Mouse (Mus musculus) liver (tissue): ENCODE measurements around the gene Ppp1r12c.

ENCODE experiments used
- DNase-seq: peaks from one replicate; pipeline ENCODE4 v3.0.0-alpha.2; 2020; ENCODE audit warnings: mixed read lengths

The Ppp1r12c gene

DNA sequence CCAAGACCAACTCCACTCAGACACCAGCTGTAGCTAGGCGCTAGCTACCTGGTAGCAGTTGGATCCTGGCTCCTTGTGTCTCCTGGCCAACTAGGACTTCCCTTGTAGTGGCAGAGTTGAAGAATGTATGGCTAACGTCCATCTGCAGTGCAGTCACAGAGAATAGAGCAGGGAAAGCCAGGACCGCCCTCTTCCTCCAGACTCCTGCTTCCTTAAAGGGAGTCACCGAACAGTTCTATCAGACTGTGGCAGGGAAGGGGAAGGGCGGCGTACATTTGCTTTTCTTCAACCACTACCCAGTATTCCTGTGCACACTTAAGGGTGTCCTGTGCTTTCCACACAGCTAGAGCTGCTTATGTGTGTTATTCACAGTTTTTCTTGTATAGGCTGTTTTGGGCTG, 10.2 kb downstream of the Ppp1r12c start:
- DNase-seq: no peak

DNA sequence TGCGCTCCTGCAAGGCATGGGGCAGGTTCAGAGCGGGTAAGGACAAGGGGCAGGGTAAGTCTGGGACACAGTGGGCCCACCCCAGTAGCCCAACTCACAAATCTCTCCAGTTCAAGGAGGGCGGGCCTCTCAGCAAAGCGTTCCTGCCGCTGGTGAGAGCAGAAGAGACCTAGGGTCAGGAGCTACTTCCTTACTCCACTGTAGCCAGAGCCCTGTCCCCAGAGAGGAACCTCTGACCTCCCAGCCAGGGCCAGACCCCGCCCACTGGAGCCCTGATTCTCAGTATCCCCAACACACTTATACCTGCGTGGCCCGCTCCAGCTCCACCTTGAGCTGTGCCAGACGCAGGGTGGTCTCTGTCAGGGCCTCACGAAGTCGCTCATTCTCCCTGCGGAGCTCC, 19.2 kb downstream of the Ppp1r12c start:
- DNase-seq: no peak

DNA sequence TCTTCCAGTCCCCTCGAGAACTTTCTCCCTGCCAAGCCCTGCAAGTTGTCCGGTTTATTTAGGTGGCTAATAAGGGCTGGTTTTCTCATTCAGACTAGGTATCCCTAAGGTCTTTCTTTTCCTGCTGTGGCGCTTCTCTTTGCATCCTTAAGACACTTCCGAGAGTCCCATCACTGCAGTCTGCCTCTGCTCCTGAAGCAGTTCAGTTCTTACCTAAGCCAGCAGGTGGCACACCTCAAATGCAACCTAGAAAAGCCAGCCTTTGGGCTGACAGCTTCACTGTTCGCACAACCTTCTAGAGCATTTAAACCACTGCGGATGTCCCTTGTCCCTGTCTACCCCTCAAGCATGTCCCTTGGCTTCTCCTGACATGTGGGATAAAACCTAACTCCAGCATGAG, 21.8 kb downstream of the Ppp1r12c start:
- DNase-seq: peak; percentile 30

DNA sequence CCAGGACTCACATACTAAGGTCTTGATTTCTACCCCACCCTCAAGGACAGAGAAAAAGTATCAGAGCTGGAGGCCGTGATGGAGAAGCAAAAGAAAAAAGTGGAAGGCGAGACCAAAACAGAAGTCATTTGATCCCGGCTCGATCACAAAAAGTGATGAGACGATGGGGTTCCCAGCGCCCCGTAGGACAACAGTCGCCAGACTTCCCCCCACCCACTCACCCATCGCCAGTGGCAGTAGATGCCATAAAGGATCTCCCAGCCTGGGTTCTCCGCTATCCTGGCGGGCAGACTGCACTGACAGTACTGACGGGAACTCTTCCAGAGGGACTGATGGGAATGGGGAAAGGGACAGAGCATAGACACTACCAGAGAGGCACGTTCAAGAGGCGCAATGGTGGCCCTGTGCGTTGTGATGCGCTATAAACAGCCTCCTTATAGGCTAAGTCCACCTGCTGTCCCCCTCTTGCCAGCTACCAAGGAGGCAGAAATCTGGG, 22.6 kb downstream of the Ppp1r12c start:
- no peak for DNase-seq

DNA sequence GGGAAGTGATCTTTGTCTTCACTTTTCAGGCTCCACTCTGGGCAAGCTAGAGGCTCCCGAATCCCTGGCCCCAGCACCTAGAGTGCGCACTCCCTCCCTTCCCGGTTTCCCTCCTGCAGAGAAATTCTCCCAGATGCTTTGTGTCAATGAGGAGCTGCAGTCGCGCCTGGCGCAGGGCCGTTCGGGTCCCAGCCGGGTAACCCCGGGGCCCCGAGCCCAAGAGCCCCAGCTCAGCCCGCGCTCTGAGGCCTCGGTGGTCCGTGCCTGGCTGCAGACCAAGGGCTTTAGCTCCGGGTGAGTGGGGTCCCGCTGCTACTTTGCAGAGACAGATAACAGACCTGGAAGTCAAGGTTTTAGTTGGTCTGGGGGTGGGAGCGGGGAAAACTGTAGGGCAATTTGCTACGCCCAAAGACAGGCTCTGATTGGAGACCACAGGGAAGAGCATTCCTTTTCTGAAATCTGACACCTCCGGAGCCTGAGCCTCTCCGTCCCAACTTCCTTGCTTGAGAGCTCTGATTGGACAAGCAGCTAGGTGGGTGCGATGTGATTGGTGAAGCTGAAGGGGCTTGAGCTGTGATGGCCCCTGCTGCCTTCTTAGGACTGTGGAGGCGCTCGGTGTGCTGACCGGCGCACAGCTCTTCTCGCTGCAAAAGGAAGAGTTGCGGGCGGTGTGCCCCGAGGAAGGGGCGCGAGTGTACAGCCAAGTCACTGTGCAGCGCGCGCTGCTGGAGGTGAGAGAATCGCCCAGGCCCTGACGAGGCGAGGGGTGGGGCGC, 23.3 kb downstream of the Ppp1r12c start:
- peak; percentile 65 for DNase-seq

DNA sequence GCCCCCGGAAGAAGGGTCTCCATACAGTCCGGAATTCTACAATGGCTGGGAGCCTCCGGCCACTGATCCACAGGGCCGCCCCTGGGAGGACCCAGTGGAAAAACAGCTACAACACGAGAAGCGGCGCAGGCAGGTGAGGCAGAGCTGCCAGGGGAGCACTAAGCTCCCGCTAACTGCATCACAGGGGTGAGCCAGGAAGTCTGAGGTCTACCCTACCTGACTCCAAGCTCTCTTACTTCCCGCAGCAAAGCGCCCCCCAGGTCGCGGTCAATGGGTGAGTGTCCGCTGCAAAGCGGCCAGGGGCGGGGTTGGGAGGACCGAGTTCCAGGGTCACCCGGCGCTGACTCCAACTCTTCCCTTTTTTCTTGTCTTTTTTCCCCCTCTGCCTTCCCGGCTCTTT, 27.5 kb downstream of the Ppp1r12c start:
- no peak for DNase-seq

DNA sequence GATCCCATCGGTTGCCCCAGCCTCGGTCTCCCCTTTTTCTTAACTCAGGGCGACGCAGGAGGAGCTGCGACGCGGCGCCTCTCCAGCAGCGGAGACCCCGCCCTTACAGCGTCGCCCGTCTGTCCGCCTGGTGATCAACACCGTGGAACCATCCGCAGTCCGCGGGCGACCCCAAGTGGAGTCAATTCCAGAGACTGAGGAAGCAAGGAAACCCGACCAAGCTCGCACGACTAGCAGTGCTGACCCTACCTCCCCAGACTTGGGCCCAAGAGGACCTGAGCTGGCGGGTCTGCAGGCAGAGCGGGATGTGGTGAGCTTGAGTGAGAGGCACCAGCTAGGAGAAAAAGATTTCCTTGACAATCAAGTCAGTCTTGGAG, 30.3 kb downstream of the Ppp1r12c start:
- DNase-seq: peak; percentile 73

DNA sequence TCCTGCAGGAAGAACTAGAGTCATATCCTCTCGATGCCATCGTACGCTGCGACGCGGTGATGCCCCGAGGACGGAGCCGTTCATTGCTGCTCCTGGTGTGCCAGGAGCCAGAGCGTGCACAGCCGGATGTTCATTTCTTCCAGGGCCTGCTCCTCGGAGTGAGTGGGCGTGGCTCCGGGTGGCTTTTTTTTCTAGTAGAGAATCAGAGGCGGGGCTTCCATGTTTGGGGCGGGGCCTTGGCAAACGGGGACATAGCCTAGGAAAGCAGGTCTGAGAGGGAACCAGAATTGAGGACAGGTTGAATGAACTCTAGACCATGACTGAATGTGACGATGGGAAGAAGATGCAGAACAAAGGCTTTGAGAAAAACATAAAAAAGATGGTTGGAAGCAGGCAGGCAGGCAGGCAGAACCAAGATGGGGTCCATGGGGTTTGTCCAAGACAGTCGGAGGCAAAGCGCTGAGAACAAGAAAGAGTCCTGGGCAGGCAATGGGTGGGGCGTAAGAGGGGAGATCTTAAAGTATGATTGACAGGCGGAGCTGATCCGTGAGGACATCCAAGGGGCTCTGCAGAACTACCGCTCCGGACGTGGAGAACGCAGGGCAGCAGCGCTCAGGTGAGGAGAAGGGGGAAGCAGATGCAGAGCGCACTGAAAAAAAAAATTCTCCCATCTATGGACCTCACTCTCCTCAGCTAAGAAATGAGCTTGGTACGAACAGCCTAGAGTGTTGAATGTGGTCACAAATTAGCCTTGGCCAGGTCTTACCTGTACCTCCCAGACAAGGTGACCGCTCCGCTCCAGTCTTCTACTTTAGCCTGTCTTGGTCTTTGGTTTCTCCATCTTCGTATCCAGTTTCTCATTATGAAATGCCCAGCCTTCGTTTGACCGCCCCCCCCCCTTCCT, 31.0 kb downstream of the Ppp1r12c start:
- DNase-seq: peak; percentile 71

DNA sequence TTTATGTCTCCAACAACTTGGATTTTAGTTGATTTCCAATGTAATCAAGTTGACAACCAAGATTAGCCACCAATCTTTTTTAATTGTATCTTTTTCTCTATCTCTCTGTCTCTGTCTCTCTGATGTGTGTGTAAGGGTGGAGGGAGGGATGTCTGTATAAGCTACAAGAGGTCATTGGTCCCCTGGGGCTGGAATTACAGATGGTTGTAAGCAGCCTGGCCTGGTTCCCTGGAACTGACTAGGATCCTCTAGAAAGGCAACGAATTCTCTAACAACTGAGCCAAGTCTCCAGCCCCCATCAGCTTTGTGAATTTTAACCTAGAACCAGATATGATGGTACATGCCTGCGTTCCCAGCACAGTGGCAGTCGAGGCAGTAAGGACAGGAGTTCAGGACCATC, 33.7 kb downstream of the Ppp1r12c start:
- no peak for DNase-seq

DNA sequence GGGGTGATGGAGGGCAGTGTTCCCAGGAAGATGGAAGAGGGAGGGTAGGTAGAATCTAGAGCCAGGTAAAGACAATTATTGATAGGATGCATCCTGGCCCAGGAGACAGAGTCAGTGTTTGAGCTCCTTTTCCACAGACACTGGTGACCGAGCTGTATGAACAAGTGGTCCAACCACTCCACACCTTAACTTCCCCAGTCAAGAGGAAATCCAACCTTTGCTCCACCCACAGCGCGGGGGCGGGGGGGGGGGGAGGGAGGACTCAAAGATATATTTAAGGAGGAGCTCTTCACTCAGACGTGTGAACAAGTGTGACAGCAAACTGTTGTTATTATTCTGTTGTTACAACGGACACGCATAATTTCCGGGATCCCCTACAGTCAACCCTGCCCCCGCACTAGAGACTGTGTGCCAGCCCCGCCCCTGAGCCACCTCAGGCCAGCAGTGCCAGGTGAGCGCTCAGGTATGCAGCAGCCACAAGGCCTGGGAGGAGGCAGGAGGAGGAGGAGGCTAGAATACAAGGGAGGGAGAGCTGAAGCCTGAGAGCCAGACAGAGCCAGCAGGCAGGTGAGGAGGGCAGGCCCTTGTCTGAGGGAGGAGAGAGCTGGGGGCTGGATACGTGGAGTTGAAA, 37.2 kb downstream of the Ppp1r12c start:
- no peak for DNase-seq

DNA sequence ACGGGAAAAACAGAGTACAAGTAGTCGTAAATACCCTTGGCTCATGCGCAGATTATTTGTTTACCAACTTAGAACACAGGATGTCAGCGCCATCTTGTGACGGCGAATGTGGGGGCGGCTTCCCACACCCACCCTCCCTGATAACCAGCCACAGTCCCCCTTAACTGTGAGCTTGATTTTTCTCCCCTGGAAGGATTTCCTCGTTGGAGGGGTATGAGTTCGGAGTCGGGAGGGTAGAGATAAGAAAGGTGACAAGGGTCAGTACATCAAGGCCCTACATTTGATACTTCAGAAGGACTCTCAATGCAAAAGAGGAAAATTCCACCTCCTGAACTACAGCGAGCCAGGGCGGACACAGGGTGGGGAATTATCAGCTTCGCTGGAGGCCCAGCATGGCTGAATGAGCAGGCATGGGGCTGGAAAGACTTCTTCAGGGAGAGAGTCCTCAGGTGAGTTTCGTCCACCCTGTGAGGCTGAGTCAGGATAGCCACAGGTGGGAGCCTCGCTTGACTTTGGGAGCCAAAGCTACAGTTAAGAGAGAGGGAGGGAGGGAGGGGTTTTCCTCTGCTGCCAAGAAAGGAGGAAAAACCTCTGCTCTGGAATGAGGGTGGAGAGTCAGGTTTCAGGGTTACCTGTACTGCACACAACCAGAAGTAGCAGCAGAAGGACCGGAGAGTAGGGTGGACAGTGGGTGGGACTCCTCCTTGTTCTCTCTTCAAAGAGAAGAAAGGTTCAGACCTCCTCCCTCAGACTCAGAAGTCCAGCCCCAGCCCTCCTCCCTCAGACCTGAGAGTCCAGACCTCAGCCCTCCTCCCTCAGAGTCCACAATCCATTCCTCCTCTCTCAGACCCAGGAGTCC, 40.7 kb downstream of the Ppp1r12c start, which contains the start of gene Eps8l1:
Eps8l1 (plus strand) TSS at position 99 of the 859 bp plus-strand sequence.
- DNase-seq: no peak

DNA sequence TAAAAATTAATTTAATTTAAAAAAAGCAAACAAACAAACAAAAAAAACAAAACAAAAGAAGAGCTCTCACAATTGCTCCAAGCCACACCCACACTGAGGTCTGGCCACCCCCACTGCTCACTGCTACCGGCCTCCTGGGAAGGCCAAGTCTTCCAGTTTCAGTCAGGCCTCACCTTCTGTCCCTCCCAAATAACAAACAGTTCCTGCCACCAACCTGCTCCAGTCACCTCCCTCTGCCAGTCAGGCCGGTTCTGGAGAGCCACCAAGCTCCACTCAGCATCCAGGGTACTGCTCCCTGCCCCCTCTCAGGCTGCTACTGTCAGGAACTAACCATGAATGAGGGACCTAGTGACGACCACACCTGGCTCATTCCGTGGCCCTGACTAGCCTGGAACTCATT, 48.8 kb downstream of the Ppp1r12c start:
- no peak for DNase-seq

DNA sequence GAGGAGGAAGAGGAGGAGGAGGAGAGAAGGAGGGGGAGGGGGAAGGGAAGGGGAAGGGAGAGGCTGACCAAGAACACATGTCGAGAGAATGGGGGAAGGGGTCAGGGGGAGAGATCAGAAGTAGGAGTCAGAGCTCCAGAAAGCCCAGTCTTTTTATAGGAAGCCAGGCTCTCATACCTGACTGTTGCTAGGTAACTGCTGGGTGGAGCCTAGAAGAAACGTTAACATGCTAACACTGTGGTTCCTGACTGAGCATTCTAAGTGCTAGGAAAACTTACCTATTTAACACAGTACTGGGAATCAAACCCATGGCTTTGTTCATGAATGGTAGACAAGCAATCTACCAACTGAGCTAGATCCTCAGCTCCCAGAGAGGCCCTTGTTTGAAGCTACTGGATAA, 52.3 kb downstream of the Ppp1r12c start:
- DNase-seq: no peak

DNA sequence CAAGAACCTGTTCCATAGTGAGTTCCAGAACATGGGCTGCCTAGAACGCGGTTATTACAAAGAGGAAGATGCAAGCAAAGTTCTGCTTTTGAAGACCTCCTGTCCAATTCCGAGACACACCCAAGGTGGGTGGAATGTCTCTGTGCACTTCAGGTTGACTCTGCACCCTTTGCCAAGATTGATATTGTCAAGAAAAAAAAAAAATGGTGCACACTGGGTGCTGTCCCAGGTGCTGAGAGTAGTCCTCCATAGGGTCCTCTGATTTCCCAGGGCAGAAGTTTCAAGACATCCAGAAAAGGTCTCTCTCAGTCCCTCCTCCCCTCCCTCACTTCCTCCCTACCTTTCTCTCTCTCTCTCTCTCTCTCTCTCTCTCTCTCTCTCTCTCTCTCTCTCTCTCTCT, 53.0 kb downstream of the Ppp1r12c start:
- DNase-seq: no peak

DNA sequence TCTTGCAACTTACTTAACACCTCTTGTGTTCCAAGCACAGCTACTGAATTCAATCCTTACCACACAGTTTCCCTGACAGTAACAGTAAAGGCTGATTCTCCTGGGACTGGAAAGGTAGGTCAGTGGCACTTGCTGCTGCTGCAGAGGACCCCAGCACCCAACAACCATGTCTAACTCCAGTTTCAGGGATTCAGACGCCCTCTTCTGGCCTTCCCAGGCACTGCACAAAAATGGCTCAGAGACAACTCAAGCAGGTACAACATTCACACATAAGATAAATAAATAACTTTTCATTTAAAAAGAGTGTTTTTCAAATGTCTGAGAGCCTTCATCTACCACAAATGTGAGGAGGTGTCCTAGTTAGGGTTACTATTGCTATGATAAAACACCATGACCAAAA, 54.3 kb downstream of the Ppp1r12c start:
- DNase-seq: no peak

DNA sequence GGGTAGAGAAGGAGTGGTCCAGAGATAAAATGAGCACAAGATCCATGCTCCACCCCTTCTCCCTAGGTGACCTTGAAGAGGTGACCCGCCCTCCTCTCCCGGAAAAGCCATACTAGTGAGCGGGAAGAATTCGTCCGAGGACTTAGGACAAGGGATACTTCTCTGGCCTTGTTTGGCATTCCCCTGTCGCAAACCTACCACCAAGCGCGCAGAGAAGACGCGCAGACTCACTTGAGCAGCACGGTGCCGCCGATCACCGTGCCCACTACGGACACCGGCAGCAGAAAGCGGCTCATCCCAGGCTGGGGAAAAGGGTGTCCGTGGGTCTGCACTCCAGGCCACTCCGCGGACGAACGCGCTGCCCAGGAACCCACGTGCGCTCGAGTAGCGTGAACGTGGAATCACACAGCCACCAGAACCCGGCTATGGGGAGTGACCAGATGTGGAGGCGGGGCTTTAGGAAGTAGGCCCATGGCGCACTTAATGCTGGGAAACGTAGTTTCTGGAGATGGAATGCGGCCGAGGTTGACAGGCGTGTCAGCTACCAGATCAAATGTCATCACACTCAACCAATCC, 56.2 kb downstream of the Ppp1r12c start, which contains the start of gene Rdh13:
Rdh13 (minus strand) TSS at position 434 of the 576 bp plus-strand sequence.
- peak; percentile 84 for DNase-seq

DNA sequence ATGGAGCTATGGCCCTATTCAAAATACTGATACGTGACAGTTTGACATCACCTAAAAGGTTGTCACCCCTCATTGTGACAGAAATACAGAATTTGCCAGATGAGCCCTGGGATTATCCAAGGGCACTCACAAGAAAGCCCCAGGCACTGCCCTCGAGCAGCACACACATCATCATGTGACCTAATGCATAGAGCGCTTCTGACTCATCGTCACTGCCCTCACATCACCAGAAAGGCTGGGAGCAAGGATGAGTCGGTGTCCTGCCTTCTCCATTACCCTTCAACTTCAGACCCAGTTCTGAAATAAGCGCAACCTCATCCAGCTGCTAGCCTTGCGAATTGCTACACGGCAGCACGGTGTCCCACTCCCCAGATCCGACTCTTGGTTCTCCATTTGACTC, 60.9 kb downstream of the Ppp1r12c start:
- no peak for DNase-seq

DNA sequence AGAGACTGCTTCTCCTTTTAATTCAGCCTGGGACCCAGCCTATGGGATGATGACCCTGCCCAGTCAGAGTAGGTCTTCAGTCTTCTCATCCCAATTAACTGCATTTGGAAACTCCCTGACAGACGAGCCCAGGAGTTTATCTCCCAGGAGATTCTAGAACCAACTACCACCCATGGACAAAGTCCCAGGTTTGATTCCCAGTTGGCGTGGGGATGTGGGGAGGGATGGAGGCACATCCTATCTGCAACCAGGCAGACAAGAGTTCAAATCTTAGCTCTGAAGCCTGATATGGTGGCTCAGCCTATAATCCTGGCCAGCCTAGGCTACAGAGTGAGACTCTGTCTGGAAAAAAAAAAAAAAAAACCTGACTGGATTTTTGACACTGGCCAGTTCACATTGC, 63.8 kb downstream of the Ppp1r12c start:
- DNase-seq: no peak

DNA sequence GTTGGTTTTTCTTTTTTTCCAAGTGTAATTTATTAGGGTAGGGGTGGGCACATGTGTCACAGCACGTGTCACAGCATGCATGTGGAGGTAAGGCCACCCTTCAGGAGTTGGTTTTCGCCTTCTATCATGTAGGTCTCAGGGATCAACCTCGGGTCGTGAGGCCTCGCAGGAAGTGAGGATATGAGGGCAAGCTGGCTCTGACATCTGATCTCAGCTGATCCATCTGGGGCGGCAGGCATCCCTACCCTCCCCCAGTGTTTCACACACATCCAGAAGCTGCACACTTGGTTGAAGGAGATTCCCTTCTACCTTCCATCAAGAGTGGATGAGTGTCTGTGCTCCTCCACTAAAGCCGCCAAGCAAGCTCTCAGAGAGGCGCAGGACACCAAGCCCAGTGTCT, 69.5 kb downstream of the Ppp1r12c start:
- no peak for DNase-seq

DNA sequence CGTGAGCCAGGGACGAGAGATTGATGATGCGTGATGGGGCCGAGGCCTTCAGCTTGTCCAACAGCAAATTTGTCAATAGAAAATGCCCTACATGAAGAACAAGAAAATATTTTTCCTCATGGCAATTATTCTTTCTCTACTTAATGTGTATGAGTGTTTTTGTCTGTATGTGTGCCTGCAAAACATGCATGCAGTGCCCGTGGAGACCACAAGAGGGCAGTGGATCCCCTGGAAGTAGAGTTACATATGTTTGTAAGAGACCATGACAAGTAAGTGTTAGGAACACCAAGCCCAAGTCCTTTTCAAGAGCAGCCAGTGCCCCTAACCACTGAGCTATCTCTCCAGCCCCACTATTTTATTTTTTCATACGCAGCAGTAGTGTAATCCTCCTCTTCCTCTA, 69.9 kb downstream of the Ppp1r12c start:
- peak; percentile 80 for DNase-seq
